Mouse (Mus musculus) heart, embryonic 13.5 days (tissue): ENCODE measurements around the gene Psmd1. TPM values are rescaled to one million over a fixed set of nuclear protein-coding genes. Genes with fewer than 3 reads are reported as not detected.

ENCODE experiments used
- ATAC-seq: fragments of 200-750 bp; cut with Nextera tagmentation; 2 replicates; pipeline ENCODE4 v1.8.0; 2017; ENCODE audit warnings: moderate TSS enrichment; ENCODE audit not compliant: insufficient number of reproducible peaks, low FRiP score, low TSS enrichment; ENCODE audit errors: extremely low read depth
- H3K27ac ChIP-seq: fragments of 300-500 bp; sonication (generic); replicated peaks from 2 replicates; pipeline ENCODE4 v1.5.1; 2015; ENCODE audit warnings: moderate library complexity, mild to moderate bottlenecking, inconsistent platforms
- H3K27me3 ChIP-seq: fragments of 300-500 bp; sonication (generic); replicated peaks from 2 replicates; pipeline ENCODE4 v1.6.1; 2015; ENCODE audit warnings: mild to moderate bottlenecking, inconsistent platforms
- H3K36me3 ChIP-seq: fragments of 300-500 bp; sonication (generic); 2 replicates; pipeline ENCODE4 v1.6.1; 2015; ENCODE audit warnings: mild to moderate bottlenecking, inconsistent platforms
- H3K4me1 ChIP-seq: fragments of 300-500 bp; sonication (generic); 2 replicates; pipeline ENCODE4 v1.6.1; 2015; ENCODE audit warnings: inconsistent platforms
- H3K4me2 ChIP-seq: fragments of 300-500 bp; sonication (generic); 2 replicates; pipeline ENCODE4 v1.6.1; 2015; ENCODE audit warnings: inconsistent platforms, mild to moderate bottlenecking, moderate library complexity
- H3K4me3 ChIP-seq: fragments of 300-500 bp; sonication (generic); 2 replicates; pipeline ENCODE4 v1.5.1; 2015; ENCODE audit warnings: moderate library complexity, mild to moderate bottlenecking, inconsistent platforms
- H3K9ac ChIP-seq: fragments of 300-500 bp; sonication (generic); 2 replicates; pipeline ENCODE4 v1.6.1; 2015; ENCODE audit warnings: inconsistent platforms, mild to moderate bottlenecking, moderate library complexity
- H3K9me3 ChIP-seq: fragments of 300-500 bp; sonication (generic); 2 replicates; pipeline ENCODE4 v1.6.1; 2016; ENCODE audit warnings: inconsistent platforms
- WGBS: fragments of 180-500 bp; shearing (Covaris S2); methylation state at CpG from one replicate; pipeline ENCODE4 v1.1.7; 2015; ENCODE audit warnings: mixed read lengths; 5-methylcytosine and 5-hydroxymethylcytosine counted together
- polyA plus RNA-seq: library from polyadenylated mRNA; unstranded; fragments of >200 nt; fragmentation: Nextera tagmentation; extraction: Ambion mirVana; gene quantifications from 2 replicates; pipeline ENCODE4 v1.2.1, GENCODE M21; 2015

Gene Psmd1
- polyA plus RNA-seq, 1 experiment from 2014 or later = 126 TPM

DNA sequence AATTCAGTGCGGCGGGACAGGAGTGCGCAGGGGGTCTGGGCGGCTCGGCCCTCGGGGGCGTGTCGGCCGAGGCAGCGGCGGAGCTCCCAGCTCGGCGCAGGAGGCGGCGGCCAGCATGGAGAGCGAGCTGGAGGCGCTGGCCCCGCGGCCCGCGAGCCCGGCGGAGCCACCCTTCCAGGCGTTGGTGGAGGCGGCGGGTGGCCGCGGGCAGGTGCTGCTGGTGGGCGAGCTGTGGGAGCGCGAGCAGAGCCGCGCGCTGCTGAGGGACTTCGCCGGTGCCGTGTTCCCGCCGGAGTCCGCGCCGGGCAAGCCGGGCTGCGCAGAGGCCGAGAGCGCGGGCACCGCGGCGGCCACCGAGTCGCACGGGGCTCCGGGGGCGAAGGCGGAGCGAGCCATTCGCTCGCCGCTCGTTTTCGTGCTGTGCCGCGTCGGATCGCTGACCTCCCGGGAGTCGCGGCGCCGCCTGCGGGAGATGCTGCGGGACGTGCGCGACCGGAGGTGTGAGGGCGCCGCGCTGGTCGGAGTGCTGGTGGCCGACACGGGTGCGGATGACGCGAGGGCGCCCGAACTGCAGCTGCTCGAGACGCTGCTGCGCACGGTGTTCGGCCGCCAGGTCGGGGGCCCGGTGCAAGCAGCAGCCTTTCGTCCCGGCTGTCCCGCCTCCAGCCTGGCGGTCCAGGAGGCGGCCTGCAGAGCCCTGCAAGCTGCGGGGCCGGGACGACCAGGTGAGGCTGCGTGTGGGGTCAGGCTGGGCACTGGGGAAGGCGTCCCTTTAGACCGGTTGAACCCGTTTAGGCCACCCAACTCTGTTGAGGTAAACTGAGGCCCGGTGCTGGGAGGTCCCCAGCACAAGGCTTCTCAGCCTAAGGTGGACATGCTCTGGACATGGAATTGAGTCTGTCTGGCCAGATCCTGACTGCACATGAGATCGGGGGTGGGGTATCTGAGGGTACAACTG lies 18.1 kb upstream of the Psmd1 start, which contains the start of gene 2810459M11Rik:
Gene 2810459M11Rik, plus strand, starts transcription at position 16 of the 958 bp plus-strand sequence.
- H3K9me3 ChIP-seq = no peaks in the 10 kb centered on the region; the same call in 1 of the 2 replicates
- H3K4me3 ChIP-seq = peak within 1 kb of the TSS; percentile 64
- H3K36me3 ChIP-seq = no peaks in the 10 kb centered on the region
- peaks cover 22% of the 10 kb centered on the region for H3K4me1 ChIP-seq
- 0 out of 2 replicates have a peak, but pooled peaks have one; percentile 42 for ATAC-seq
- WGBS = under 1% methylated on average over 110 of the region's 110 CpGs
- H3K27ac ChIP-seq = no peak within 1 kb of the TSS
- H3K27me3 ChIP-seq = peaks cover 66% of the 10 kb centered on the region
- H3K4me2 ChIP-seq = peak within 1 kb of the TSS; percentile 98
- peak within 1 kb of the TSS; percentile 79 for H3K9ac ChIP-seq

- ATAC-seq = no peak
- Histone ChIP-seq H3K36me3 (no peaks in the 10 kb centered on the region), H3K4me2 (peak overlapping the region; percentile 98), H3K27me3 (peaks cover 66% of the 10 kb centered on the region), H3K9me3 (no peaks in the 10 kb centered on the region; the same call in 1 of the 2 replicates), H3K4me1 (peaks cover 22% of the 10 kb centered on the region), H3K9ac (peak overlapping the region; percentile 79), H3K27ac (no peak overlapping the region), H3K4me3 (peak overlapping the region; percentile 64)
- 12% methylated on average over 24 of the region's 24 CpGs for WGBS
Observed at GRCm38 (mm10) chr1:86046833-86047563, 17.2 kb upstream of the Psmd1 start.

GRCm38 (mm10) chr1:86048231-86048630 lies 16.0 kb upstream of the Psmd1 start:
- no peaks in the 10 kb centered on the region for H3K36me3 ChIP-seq
- no peak overlapping the region for H3K4me3 ChIP-seq
- ATAC-seq = no peak
- no peak overlapping the region for H3K27ac ChIP-seq
- no peak overlapping the region for H3K4me2 ChIP-seq
- peaks cover 22% of the 10 kb centered on the region for H3K4me1 ChIP-seq
- WGBS = 65% methylated on average over 4 of the region's 4 CpGs
- H3K9ac ChIP-seq = no peak overlapping the region
- H3K9me3 ChIP-seq = no peaks in the 10 kb centered on the region
- peaks cover 59% of the 10 kb centered on the region for H3K27me3 ChIP-seq

GRCm38 (mm10) chr1:86048744-86049143 lies 15.4 kb upstream of the Psmd1 start:
- H3K27me3 ChIP-seq = peaks cover 54% of the 10 kb centered on the region
- H3K36me3 ChIP-seq = no peaks in the 10 kb centered on the region
- peaks cover 22% of the 10 kb centered on the region for H3K4me1 ChIP-seq
- no peak overlapping the region for H3K27ac ChIP-seq
- H3K4me2 ChIP-seq = no peak overlapping the region
- no peak overlapping the region for H3K9ac ChIP-seq
- ATAC-seq = no peak
- WGBS = 64% methylated on average over 3 of the region's 3 CpGs
- H3K4me3 ChIP-seq = no peak overlapping the region
- no peaks in the 10 kb centered on the region for H3K9me3 ChIP-seq

- H3K9ac ChIP-seq = no peak overlapping the region
- ATAC-seq = no peak
- H3K4me3 ChIP-seq = no peak overlapping the region
- H3K9me3 ChIP-seq = no peaks in the 10 kb centered on the region
- 0 out of 2 replicates have a peak overlapping the region, but pooled peaks have one; percentile 28 for H3K27ac ChIP-seq
- no peaks in the 10 kb centered on the region for H3K36me3 ChIP-seq
- peaks cover 8% of the 10 kb centered on the region for H3K4me1 ChIP-seq
- H3K4me2 ChIP-seq = no peak overlapping the region
- peaks cover 9% of the 10 kb centered on the region for H3K27me3 ChIP-seq
- WGBS = 68% methylated on average over 12 of the region's 12 CpGs
Observed at GRCm38 (mm10) chr1:86053198-86053921, 10.8 kb upstream of the Psmd1 start.

- WGBS = 59% methylated on average over 3 of the region's 3 CpGs
- no peaks in the 10 kb centered on the region for H3K9me3 ChIP-seq
- H3K4me3 ChIP-seq = no peak overlapping the region
- H3K9ac ChIP-seq = no peak overlapping the region
- H3K27ac ChIP-seq = no peak overlapping the region
- H3K36me3 ChIP-seq = no peaks in the 10 kb centered on the region
- ATAC-seq = no peak
- 0 out of 2 replicates have a peak, but pooled peaks cover 7% of the 10 kb centered on the region for H3K4me1 ChIP-seq
- no peaks in the 10 kb centered on the region for H3K27me3 ChIP-seq
- H3K4me2 ChIP-seq = no peak overlapping the region
Observed at GRCm38 (mm10) chr1:86054943-86055342, 9.2 kb upstream of the Psmd1 start.

DNA sequence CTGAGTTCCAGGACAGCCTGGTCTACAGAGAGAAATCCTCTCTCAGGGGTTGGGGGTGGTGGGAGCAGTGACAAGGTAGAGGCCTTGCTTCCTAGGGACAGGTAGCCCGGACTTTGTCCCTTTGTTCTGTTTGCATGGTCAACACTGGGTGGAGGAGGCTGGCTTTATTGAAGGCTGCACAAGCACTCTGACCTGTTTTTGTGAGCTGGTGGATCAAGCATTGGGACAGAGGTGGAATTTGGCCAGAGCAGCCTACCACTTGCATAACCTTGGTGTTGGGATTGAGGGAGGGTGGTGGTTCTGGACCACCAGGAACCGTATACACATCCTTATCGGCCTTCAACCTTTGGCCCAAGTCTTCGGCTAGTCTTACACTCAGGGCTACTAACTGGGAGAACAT lies 7.9 kb upstream of the Psmd1 start:
- H3K4me3 ChIP-seq = no peak overlapping the region
- ATAC-seq = no peak
- no peaks in the 10 kb centered on the region for H3K36me3 ChIP-seq
- H3K4me2 ChIP-seq = no peak overlapping the region
- H3K27ac ChIP-seq = no peak overlapping the region
- no peak overlapping the region for H3K9ac ChIP-seq
- H3K4me1 ChIP-seq = 0 out of 2 replicates have a peak, but pooled peaks cover 7% of the 10 kb centered on the region
- no peaks in the 10 kb centered on the region for H3K27me3 ChIP-seq
- H3K9me3 ChIP-seq = no peaks in the 10 kb centered on the region
- 80% methylated on average over 4 of the region's 4 CpGs for WGBS

GRCm38 (mm10) chr1:86058856-86059769 lies 5.1 kb upstream of the Psmd1 start:
- Histone ChIP-seq H3K4me2 (peak overlapping the region; percentile 75), H3K4me1 (0 out of 2 replicates have a peak, but pooled peaks cover 10% of the 10 kb centered on the region), H3K36me3 (no peaks in the 10 kb centered on the region), H3K27ac (no peak overlapping the region), H3K27me3 (no peaks in the 10 kb centered on the region), H3K9me3 (no peaks in the 10 kb centered on the region), H3K9ac (peak overlapping the region; percentile 77), H3K4me3 (peak overlapping the region; percentile 52)
- peak; percentile 38; the same call in 1 of the 2 replicates for ATAC-seq
- 10% methylated on average over 21 of the region's 21 CpGs for WGBS

GRCm38 (mm10) chr1:86062523-86062922 lies 1.7 kb upstream of the Psmd1 start:
- ATAC-seq = no peak
- no peak overlapping the region for H3K27ac ChIP-seq
- no peak overlapping the region for H3K9ac ChIP-seq
- no peaks in the 10 kb centered on the region; the same call in 1 of the 2 replicates for H3K9me3 ChIP-seq
- 81% methylated on average over 6 of the region's 6 CpGs for WGBS
- no peak overlapping the region for H3K4me3 ChIP-seq
- H3K36me3 ChIP-seq = peaks cover 5% of the 10 kb centered on the region
- H3K4me2 ChIP-seq = no peak overlapping the region
- peaks cover 25% of the 10 kb centered on the region for H3K4me1 ChIP-seq
- H3K27me3 ChIP-seq = no peaks in the 10 kb centered on the region

- Histone ChIP-seq H3K36me3 (peaks cover 86% of the 10 kb centered on the region), H3K9me3 (no peaks in the 10 kb centered on the region), H3K4me3 (no peak overlapping the region), H3K27ac (no peak overlapping the region), H3K4me2 (no peak overlapping the region), H3K27me3 (no peaks in the 10 kb centered on the region), H3K9ac (no peak overlapping the region), H3K4me1 (no peaks in the 10 kb centered on the region)
- no peak for ATAC-seq
- 84% methylated on average over 2 of the region's 2 CpGs for WGBS
Observed at GRCm38 (mm10) chr1:86076565-86076964, 12.4 kb downstream of the Psmd1 start.
